Mouse (Mus musculus): ENCODE results near the gene Zfp866. TPM values are rescaled to one million over a fixed set of nuclear protein-coding genes. Genes with fewer than 3 reads are reported as not detected.

The Zfp866 gene
- polyA plus RNA-seq, 1 experiment from 2014 or later = 7.4 TPM

GRCm38 (mm10) chr8:69808864-69809403 lies 18.0 kb upstream of the Zfp866 start:
- H3K27me3 ChIP-seq = no peaks in the 10 kb centered on the region
- peak overlapping the region; percentile 48 for H3K9ac ChIP-seq
- H3K4me2 ChIP-seq = peak overlapping the region; percentile 87
- no peaks in the 10 kb centered on the region for H3K9me3 ChIP-seq (replicated peaks)
- H3K27ac ChIP-seq (replicated peaks) = peak overlapping the region; percentile 10; the same call in 1 of the 2 replicates
- under 1% methylated on average over 23 of the region's 23 CpGs for WGBS (ENCODE audit: insufficient replicate concordance)
- ATAC-seq (ENCODE audit: insufficient read depth) = peak; percentile 22; the same call in 1 of the 2 replicates
- peaks cover 49% of the 10 kb centered on the region for H3K36me3 ChIP-seq (replicated peaks)
- peaks cover 19% of the 10 kb centered on the region for H3K4me1 ChIP-seq (replicated peaks)
- H3K4me3 ChIP-seq (replicated peaks) = peak overlapping the region; percentile 62

GRCm38 (mm10) chr8:69808094-69808863 lies 17.3 kb upstream of the Zfp866 start, which contains the start of gene Gmip:
TSS of gene Gmip (plus strand) at chr8:69808679.
- Histone ChIP-seq H3K27ac (replicated peaks) (peak within 1 kb of the TSS; percentile 10; the same call in 1 of the 2 replicates), H3K9ac (peak within 1 kb of the TSS; percentile 48), H3K4me2 (peak within 1 kb of the TSS; percentile 87), H3K4me1 (replicated peaks) (peaks cover 19% of the 10 kb centered on the region), H3K4me3 (replicated peaks) (peak within 1 kb of the TSS; percentile 62), H3K36me3 (replicated peaks) (peaks cover 56% of the 10 kb centered on the region), H3K9me3 (replicated peaks) (no peaks in the 10 kb centered on the region), H3K27me3 (no peaks in the 10 kb centered on the region)
- ATAC-seq (ENCODE audit: insufficient read depth) = peak; percentile 75
- WGBS (ENCODE audit: insufficient replicate concordance) = 5% methylated on average over 24 of the region's 28 CpGs

- H3K9me3 ChIP-seq (replicated peaks) = no peaks in the 10 kb centered on the region
- WGBS (ENCODE audit: insufficient replicate concordance) = 78% methylated on average over 5 of the region's 5 CpGs
- H3K4me2 ChIP-seq = no peak overlapping the region
- H3K27ac ChIP-seq (replicated peaks) = no peak overlapping the region
- ATAC-seq (ENCODE audit: insufficient read depth) = no peak
- no peak overlapping the region for H3K9ac ChIP-seq
- peaks cover 19% of the 10 kb centered on the region for H3K4me1 ChIP-seq (replicated peaks)
- H3K36me3 ChIP-seq (replicated peaks) = peaks cover 66% of the 10 kb centered on the region
- H3K4me3 ChIP-seq (replicated peaks) = no peak overlapping the region
- no peaks in the 10 kb centered on the region for H3K27me3 ChIP-seq
These were observed 16.3 kb upstream of the Zfp866 start for GRCm38 (mm10) chr8:69807236-69807635.

DNA sequence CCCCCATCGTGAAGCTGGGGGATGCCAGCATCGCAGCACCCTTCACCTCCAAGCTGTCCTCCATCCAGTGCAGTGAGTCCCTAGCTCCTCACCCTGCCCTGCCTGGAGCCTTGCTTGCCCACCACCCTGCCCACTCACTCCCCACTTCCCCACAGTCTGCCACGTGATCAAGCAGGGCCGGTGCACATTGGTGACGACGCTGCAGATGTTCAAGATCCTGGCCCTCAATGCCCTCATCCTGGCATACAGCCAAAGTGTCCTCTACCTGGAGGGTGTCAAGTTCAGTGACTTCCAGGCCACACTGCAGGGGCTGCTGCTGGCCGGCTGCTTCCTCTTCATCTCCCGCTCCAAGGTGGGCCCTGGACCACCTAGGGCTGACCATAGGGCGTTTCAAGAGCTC lies 14.5 kb upstream of the Zfp866 start:
- Histone ChIP-seq H3K27ac (replicated peaks) (0 out of 2 replicates have a peak overlapping the region, but pooled peaks have one; percentile 6), H3K4me1 (replicated peaks) (peaks cover 19% of the 10 kb centered on the region), H3K9me3 (replicated peaks) (no peaks in the 10 kb centered on the region), H3K36me3 (replicated peaks) (peaks cover 75% of the 10 kb centered on the region), H3K27me3 (no peaks in the 10 kb centered on the region), H3K9ac (no peak overlapping the region), H3K4me3 (replicated peaks) (no peak overlapping the region), H3K4me2 (no peak overlapping the region)
- no peak for ATAC-seq (ENCODE audit: insufficient read depth)
- 85% methylated on average over 9 of the region's 9 CpGs for WGBS (ENCODE audit: insufficient replicate concordance)

DNA sequence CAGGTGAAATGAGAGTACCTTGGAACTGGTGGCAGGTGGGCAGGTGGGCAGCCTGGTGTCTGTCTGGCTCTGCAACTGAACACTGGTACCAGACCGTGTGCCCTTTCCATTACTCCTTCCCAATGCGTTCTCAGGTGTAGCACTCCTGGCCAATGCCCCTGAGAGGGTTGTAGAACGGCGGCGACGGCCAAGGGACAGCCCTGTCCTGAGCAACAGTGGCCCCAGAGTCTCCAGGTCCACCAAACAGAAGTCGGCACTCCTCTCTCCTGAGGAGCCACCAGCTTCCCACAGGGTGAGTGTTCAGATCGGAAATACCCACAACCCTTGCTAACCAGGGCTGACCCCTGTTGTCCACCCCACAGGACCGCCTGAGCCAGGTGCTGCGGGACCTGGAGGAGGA lies 14.1 kb upstream of the Zfp866 start:
- H3K9me3 ChIP-seq (replicated peaks) = no peaks in the 10 kb centered on the region
- H3K4me1 ChIP-seq (replicated peaks) = peaks cover 19% of the 10 kb centered on the region
- peaks cover 79% of the 10 kb centered on the region for H3K36me3 ChIP-seq (replicated peaks)
- H3K27ac ChIP-seq (replicated peaks) = no peak overlapping the region
- no peak for ATAC-seq (ENCODE audit: insufficient read depth)
- no peaks in the 10 kb centered on the region for H3K27me3 ChIP-seq
- no peak overlapping the region for H3K4me3 ChIP-seq (replicated peaks)
- H3K9ac ChIP-seq = no peak overlapping the region
- WGBS (ENCODE audit: insufficient replicate concordance) = 87% methylated on average over 10 of the region's 10 CpGs
- no peak overlapping the region for H3K4me2 ChIP-seq

- Histone ChIP-seq H3K27ac (replicated peaks) (no peak overlapping the region), H3K36me3 (replicated peaks) (peaks cover 85% of the 10 kb centered on the region), H3K9me3 (replicated peaks) (no peaks in the 10 kb centered on the region), H3K4me3 (replicated peaks) (no peak overlapping the region), H3K4me1 (replicated peaks) (peaks cover 19% of the 10 kb centered on the region), H3K4me2 (no peak overlapping the region), H3K27me3 (no peaks in the 10 kb centered on the region), H3K9ac (no peak overlapping the region)
- WGBS (ENCODE audit: insufficient replicate concordance) = 80% methylated on average over 6 of the region's 6 CpGs
- ATAC-seq (ENCODE audit: insufficient read depth) = no peak
These were observed 13.6 kb upstream of the Zfp866 start for GRCm38 (mm10) chr8:69804537-69804936.

- H3K4me1 ChIP-seq (replicated peaks) = peaks cover 10% of the 10 kb centered on the region
- no peak for ATAC-seq (ENCODE audit: insufficient read depth)
- peaks cover 96% of the 10 kb centered on the region for H3K36me3 ChIP-seq (replicated peaks)
- H3K4me2 ChIP-seq = no peak overlapping the region
- no peaks in the 10 kb centered on the region for H3K27me3 ChIP-seq
- H3K9me3 ChIP-seq (replicated peaks) = no peaks in the 10 kb centered on the region
- H3K27ac ChIP-seq (replicated peaks) = no peak overlapping the region
- H3K9ac ChIP-seq = no peak overlapping the region
- H3K4me3 ChIP-seq (replicated peaks) = no peak overlapping the region
- WGBS (ENCODE audit: insufficient replicate concordance) = 85% methylated on average over 7 of the region's 7 CpGs
These were observed 12.4 kb upstream of the Zfp866 start for GRCm38 (mm10) chr8:69803366-69803765.

GRCm38 (mm10) chr8:69802216-69802615 lies 11.2 kb upstream of the Zfp866 start:
- Histone ChIP-seq H3K4me3 (replicated peaks) (no peak overlapping the region), H3K4me2 (no peak overlapping the region), H3K4me1 (replicated peaks) (0 out of 2 replicates have a peak, but pooled peaks cover 6% of the 10 kb centered on the region), H3K27me3 (no peaks in the 10 kb centered on the region), H3K9ac (no peak overlapping the region), H3K36me3 (replicated peaks) (peaks cover 99% of the 10 kb centered on the region), H3K9me3 (replicated peaks) (no peaks in the 10 kb centered on the region), H3K27ac (replicated peaks) (no peak overlapping the region)
- ATAC-seq (ENCODE audit: insufficient read depth) = no peak

DNA sequence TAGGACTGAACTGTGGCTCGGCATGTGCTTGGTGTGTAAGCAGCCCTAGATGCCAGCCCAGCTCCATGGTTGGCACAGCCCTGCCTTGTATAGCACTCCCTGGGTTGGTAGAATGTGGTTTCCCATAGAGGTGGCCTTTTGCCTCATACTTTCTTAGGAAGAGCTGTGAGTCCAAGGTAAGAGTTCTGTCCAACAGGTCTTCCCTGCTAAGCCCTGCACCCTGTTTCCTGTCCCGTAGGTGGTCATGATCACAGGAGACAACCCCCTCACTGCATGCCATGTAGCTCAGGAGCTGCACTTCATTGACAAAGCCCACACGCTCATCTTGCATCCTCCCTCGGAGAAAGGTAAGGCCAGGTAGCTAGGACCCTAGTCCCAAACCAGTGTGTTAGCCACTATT lies 10.8 kb upstream of the Zfp866 start:
- ATAC-seq (ENCODE audit: insufficient read depth) = no peak
- WGBS (ENCODE audit: insufficient replicate concordance) = 85% methylated on average over 4 of the region's 4 CpGs
- no peak overlapping the region for H3K4me3 ChIP-seq (replicated peaks)

DNA sequence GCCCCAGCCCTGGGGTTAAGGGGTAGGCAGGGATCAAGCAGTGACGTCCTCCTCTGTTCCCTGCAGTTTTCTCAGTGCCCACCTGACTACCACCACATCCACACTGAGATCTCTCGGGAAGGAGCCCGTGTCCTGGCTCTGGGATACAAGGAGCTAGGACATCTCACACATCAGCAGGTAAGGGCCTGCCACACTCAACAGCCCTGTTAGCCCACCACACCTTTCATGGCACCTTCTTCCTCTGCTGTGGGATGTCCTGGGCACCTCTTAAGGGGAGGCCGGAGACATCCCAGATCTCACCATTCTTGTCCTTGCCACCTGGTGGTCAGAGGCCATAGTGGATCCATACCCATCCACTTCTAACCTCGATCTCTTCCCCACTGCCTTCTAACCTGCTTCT lies 9.0 kb upstream of the Zfp866 start:
- no peak overlapping the region for H3K9ac ChIP-seq
- peaks cover 99% of the 10 kb centered on the region for H3K36me3 ChIP-seq (replicated peaks)
- ATAC-seq (ENCODE audit: insufficient read depth) = no peak
- 90% methylated on average over 5 of the region's 5 CpGs for WGBS (ENCODE audit: insufficient replicate concordance)
- H3K4me1 ChIP-seq (replicated peaks) = no peaks in the 10 kb centered on the region
- H3K9me3 ChIP-seq (replicated peaks) = no peaks in the 10 kb centered on the region
- no peak overlapping the region for H3K4me3 ChIP-seq (replicated peaks)
- no peak overlapping the region for H3K4me2 ChIP-seq
- H3K27ac ChIP-seq (replicated peaks) = no peak overlapping the region
- no peaks in the 10 kb centered on the region for H3K27me3 ChIP-seq

More for the DNA sequence above, 10.8 kb upstream of the Zfp866 start:
- H3K9ac ChIP-seq = no peak overlapping the region
- no peak overlapping the region for H3K27ac ChIP-seq (replicated peaks)
- H3K27me3 ChIP-seq = no peaks in the 10 kb centered on the region
- peaks cover 99% of the 10 kb centered on the region for H3K36me3 ChIP-seq (replicated peaks)
- no peaks in the 10 kb centered on the region for H3K9me3 ChIP-seq (replicated peaks)
- H3K4me2 ChIP-seq = no peak overlapping the region
- 0 out of 2 replicates have a peak, but pooled peaks cover 2% of the 10 kb centered on the region for H3K4me1 ChIP-seq (replicated peaks)

DNA sequence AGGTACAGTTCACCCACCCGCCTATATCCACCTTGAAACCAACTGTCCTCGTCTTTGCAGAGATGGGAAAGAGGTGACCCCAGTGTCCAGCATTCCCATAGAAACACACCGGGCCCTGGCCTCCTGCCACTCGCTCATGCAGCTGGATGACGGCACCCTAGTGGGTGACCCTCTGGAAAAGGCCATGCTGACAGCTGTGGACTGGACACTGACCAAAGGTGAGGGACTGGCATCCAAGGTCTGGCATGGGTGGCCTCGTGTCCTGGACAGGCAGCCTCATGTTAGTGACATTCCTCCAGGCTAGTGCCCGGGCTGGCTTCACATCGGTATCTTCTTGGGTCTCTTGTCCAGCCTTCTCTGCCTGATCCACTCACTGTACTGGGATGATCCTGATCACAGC lies 8.3 kb upstream of the Zfp866 start:
- WGBS (ENCODE audit: insufficient replicate concordance) = 78% methylated on average over 8 of the region's 8 CpGs
- peaks cover 100% of the 10 kb centered on the region for H3K36me3 ChIP-seq (replicated peaks)
- no peaks in the 10 kb centered on the region for H3K27me3 ChIP-seq
- H3K4me3 ChIP-seq (replicated peaks) = no peak overlapping the region
- no peaks in the 10 kb centered on the region for H3K4me1 ChIP-seq (replicated peaks)
- no peak for ATAC-seq (ENCODE audit: insufficient read depth)
- H3K27ac ChIP-seq (replicated peaks) = no peak overlapping the region
- no peaks in the 10 kb centered on the region for H3K9me3 ChIP-seq (replicated peaks)
- H3K4me2 ChIP-seq = no peak overlapping the region
- H3K9ac ChIP-seq = no peak overlapping the region

All from liver, embryonic 15.5 days (tissue).